In genomic region chr4:149542927-149543553, GRCm38 (mm10) we compare ENCODE assay signal across 8 mouse cellular contexts. TPM values are rescaled to one million over a fixed set of nuclear protein-coding genes. Genes with fewer than 3 reads are reported as not detected.
DNase-seq lines count a peak whose midpoint lies in the region; ATAC-seq and TF ChIP-seq lines count a peak whose summit lies in the region.

No protein-coding gene starts in this region.

- 0 out of 2 replicates have a peak overlapping the region, but pooled peaks have one; percentile 40 for H3K27ac ChIP-seq in forebrain, embryonic 10.5 days
- no peak overlapping the region for H3K27ac ChIP-seq in forebrain, embryonic 15.5 days (replicated peaks)
- H3K27ac ChIP-seq in midbrain, embryonic 15.5 days: no peak overlapping the region
- H3K27ac ChIP-seq in spleen, adult 2 months (ENCODE audit: insufficient read depth, low read length): no peak overlapping the region

- 44% methylated on average over 10 of the region's 10 CpGs for WGBS in forebrain, embryonic 10.5 days
- WGBS in forebrain, embryonic 15.5 days: 38% methylated on average over 10 of the region's 10 CpGs
- WGBS in midbrain, embryonic 15.5 days: 39% methylated on average over 10 of the region's 10 CpGs
- WGBS in spleen, adult 2 months: 51% methylated on average over 10 of the region's 10 CpGs

- no peaks in the 10 kb centered on the region for H3K27me3 ChIP-seq in forebrain, embryonic 10.5 days (ENCODE audit: poor library complexity, severe bottlenecking)
- no peaks in the 10 kb centered on the region for H3K27me3 ChIP-seq in forebrain, embryonic 15.5 days
- H3K27me3 ChIP-seq in midbrain, embryonic 15.5 days (replicated peaks): no peaks in the 10 kb centered on the region
- no peaks in the 10 kb centered on the region for H3K27me3 ChIP-seq in spleen, adult 2 months (ENCODE audit: control insufficient read depth, insufficient read depth, low read length)

- peaks cover 42% of the 10 kb centered on the region for H3K36me3 ChIP-seq in forebrain, embryonic 10.5 days (replicated peaks)
- 0 out of 2 replicates have a peak, but pooled peaks cover 7% of the 10 kb centered on the region for H3K36me3 ChIP-seq in forebrain, embryonic 15.5 days
- peaks cover 12% of the 10 kb centered on the region; the same call in 1 of the 2 replicates for H3K36me3 ChIP-seq in midbrain, embryonic 15.5 days (replicated peaks)
- no peaks in the 10 kb centered on the region for H3K36me3 ChIP-seq in spleen, adult 2 months (ENCODE audit: control insufficient read depth, insufficient read depth, low read length)

- TF ChIP-seq POLR2A in spleen, adult 2 months (IDR thresholded peaks at IDR 0.05; ENCODE audit: low read depth, low read length): no peak

- intact Hi-C loops in left cerebral cortex, postnatal 14 days (cut with DNase I): loop anchor here (5.0 to 10.0 kb wide), 2 partner anchors 171 to 398 kb away; no protein-coding TSS in a partner anchor

- H3K4me1 ChIP-seq in forebrain, embryonic 10.5 days: peaks cover 18% of the 10 kb centered on the region
- H3K4me1 ChIP-seq in forebrain, embryonic 15.5 days: peaks cover 14% of the 10 kb centered on the region
- peaks cover 17% of the 10 kb centered on the region; the same call in 1 of the 2 replicates for H3K4me1 ChIP-seq in midbrain, embryonic 15.5 days
- no peaks in the 10 kb centered on the region; the same call in 1 of the 2 replicates for H3K4me1 ChIP-seq in spleen, adult 2 months (ENCODE audit: control insufficient read depth, insufficient read depth, insufficient read length)

- H3K4me3 ChIP-seq in forebrain, embryonic 10.5 days: no peak overlapping the region
- H3K4me3 ChIP-seq in forebrain, embryonic 15.5 days: no peak overlapping the region
- no peak overlapping the region for H3K4me3 ChIP-seq in midbrain, embryonic 15.5 days
- H3K4me3 ChIP-seq in spleen, adult 2 months (ENCODE audit: extremely low read depth, insufficient read depth, insufficient read length): no peak overlapping the region

- H3K4me2 ChIP-seq in forebrain, embryonic 15.5 days (replicated peaks): no peak overlapping the region
- H3K4me2 ChIP-seq in midbrain, embryonic 15.5 days: no peak overlapping the region

- H3K9me3 ChIP-seq in forebrain, embryonic 10.5 days: no peaks in the 10 kb centered on the region
- no peaks in the 10 kb centered on the region for H3K9me3 ChIP-seq in forebrain, embryonic 15.5 days
- no peaks in the 10 kb centered on the region for H3K9me3 ChIP-seq in midbrain, embryonic 15.5 days

- peak; percentile 83; the same call in 1 of the 2 replicates for TF ChIP-seq CTCF in spleen, adult 2 months (IDR thresholded peaks at IDR 0.05; ENCODE audit: extremely low read depth, insufficient read depth, insufficient read length, insufficient replicate concordance)

- H3K9ac ChIP-seq in forebrain, embryonic 15.5 days (replicated peaks): no peak overlapping the region
- H3K9ac ChIP-seq in midbrain, embryonic 15.5 days: no peak overlapping the region

- no peak for ATAC-seq in forebrain, embryonic 15.5 days (replicated peaks)
- ATAC-seq in midbrain, embryonic 15.5 days (replicated peaks): peak; percentile 19; the same call in 1 of the 2 replicates

- peak; percentile 83 for DNase-seq in forebrain, embryonic 10.5 days (ENCODE audit: extremely low spot score, low spot score)
- peak; percentile 92 for DNase-seq in cerebellum, adult 9-10 months
- DNase-seq in gastrocnemius, adult 18-20 months (ENCODE audit: low spot score): peak; percentile 91
- DNase-seq in induced T-regulatory cell, adult 2 months (ENCODE audit: low read depth): peak; percentile 94
- peak; percentile 93 for DNase-seq in left cerebral cortex, postnatal 14 days (ENCODE audit: low spot score in 2 of 2)
- peak; percentile 50 to 69 for DNase-seq in spleen, adult 2 months (ENCODE audit: low read depth in 1 of 2, low spot score in 2 of 2)

RNA-seq across cellular contexts. Expression of gene Ctnnbip1, which starts 25.0 kb away (rescaled TPM):
- 53.6 and 59.6 TPM in 2 replicates for polyA plus RNA-seq in forebrain, embryonic 10.5 days (2016; fragmentation: Nextera tagmentation; extraction: Ambion mirVana)
- 98.1 and 113 TPM in 2 replicates for polyA plus RNA-seq in forebrain, embryonic 15.5 days (2015; fragmentation: Nextera tagmentation; extraction: Ambion mirVana)
- 10 to 100 TPM; 17.7 to 19.0 TPM for total RNA-seq in gastrocnemius, adult 18-20 months (2021)
- total RNA-seq in left cerebral cortex, postnatal 14 days (2021): 10 to 100 TPM; 56.1 to 56.5 TPM
- polyA plus RNA-seq in midbrain, embryonic 15.5 days (2015; fragmentation: Nextera tagmentation; extraction: Ambion mirVana): 99.5 and 106 TPM in 2 replicates
- 5.3 and 5.5 TPM in 2 replicates for polyA plus RNA-seq in spleen, adult 2 months (2012; rRNA removed)

RNA-seq across cellular contexts. Expression of gene Clstn1, which starts 43.2 kb away (rescaled TPM):
- polyA plus RNA-seq in forebrain, embryonic 10.5 days (2016; fragmentation: Nextera tagmentation; extraction: Ambion mirVana): 17.8 and 21.4 TPM in 2 replicates
- 107 and 111 TPM in 2 replicates for polyA plus RNA-seq in forebrain, embryonic 15.5 days (2015; fragmentation: Nextera tagmentation; extraction: Ambion mirVana)
- total RNA-seq in gastrocnemius, adult 18-20 months (2021): 10 to 100 TPM; 27.5 to 35.0 TPM
- 1,000 to 10,000 TPM; 1,335 to 1,338 TPM for total RNA-seq in left cerebral cortex, postnatal 14 days (2021)
- polyA plus RNA-seq in midbrain, embryonic 15.5 days (2015; fragmentation: Nextera tagmentation; extraction: Ambion mirVana): 163 and 164 TPM in 2 replicates
- 13.4 and 17.2 TPM in 2 replicates for polyA plus RNA-seq in spleen, adult 2 months (2012; rRNA removed)

RNA-seq across cellular contexts. Expression of gene Lzic, which starts 58.0 kb away (rescaled TPM):
- 51.8 and 55.2 TPM in 2 replicates for polyA plus RNA-seq in forebrain, embryonic 10.5 days (2016; fragmentation: Nextera tagmentation; extraction: Ambion mirVana)
- 47.9 and 51.0 TPM in 2 replicates for polyA plus RNA-seq in forebrain, embryonic 15.5 days (2015; fragmentation: Nextera tagmentation; extraction: Ambion mirVana)
- total RNA-seq in gastrocnemius, adult 18-20 months (2021): 10 to 100 TPM; 13.1 to 14.1 TPM
- total RNA-seq in left cerebral cortex, postnatal 14 days (2021): 10 to 100 TPM; 24.6 to 25.4 TPM
- polyA plus RNA-seq in midbrain, embryonic 15.5 days (2015; fragmentation: Nextera tagmentation; extraction: Ambion mirVana): 36.6 and 39.9 TPM in 2 replicates
- polyA plus RNA-seq in spleen, adult 2 months (2012; rRNA removed): 8.0 and 8.5 TPM in 2 replicates

RNA-seq across cellular contexts. Expression of gene Nmnat1, which starts 58.0 kb away (rescaled TPM):
- polyA plus RNA-seq in forebrain, embryonic 10.5 days (2016; fragmentation: Nextera tagmentation; extraction: Ambion mirVana): 17.9 and 18.4 TPM in 2 replicates
- 10.5 and 12.8 TPM in 2 replicates for polyA plus RNA-seq in forebrain, embryonic 15.5 days (2015; fragmentation: Nextera tagmentation; extraction: Ambion mirVana)
- 10 to 100 TPM; 33.1 to 33.5 TPM for total RNA-seq in gastrocnemius, adult 18-20 months (2021)
- total RNA-seq in left cerebral cortex, postnatal 14 days (2021): 1 to 10 TPM; 7.7 to 8.6 TPM
- 7.2 and 7.9 TPM in 2 replicates for polyA plus RNA-seq in midbrain, embryonic 15.5 days (2015; fragmentation: Nextera tagmentation; extraction: Ambion mirVana)
- 3.4 and 4.2 TPM in 2 replicates for polyA plus RNA-seq in spleen, adult 2 months (2012; rRNA removed)
